Mouse (Mus musculus) gastrocnemius, postnatal 14 days (tissue): ENCODE measurements around the gene Sgo2a. TPM values are rescaled to one million over a fixed set of nuclear protein-coding genes. Genes with fewer than 3 reads are reported as not detected.
"Not testable (repeated sequence)": the region's sequence is repeated elsewhere in the genome, so short reads cannot be mapped to it uniquely, and the experiment has no call there.

ENCODE experiments used
- DNase-seq: peaks from one replicate; pipeline ENCODE4 v3.0.0; 2021; ENCODE audit warnings: mixed read lengths
- intact Hi-C: fragments of 180-260 bp; cut with DNase I; formaldehyde crosslinking; loops from one replicate; pipeline ENCODE4 v1.15.1; 2025; ENCODE audit warnings: low total_unique reads
- long read RNA-seq, 2 experiments: library from polyadenylated mRNA; stranded (forward); transcript quantifications; one replicate each; pipeline ENCODE4 v2.0.0; 2021
- total RNA-seq, 2 experiments: library from RNA; stranded (reverse); gene quantifications; 2 replicates each; pipeline ENCODE4 v1.2.3; 2021

Gene Sgo2a
- 1 to 10 TPM; 1.3 to 1.7 TPM for total RNA-seq
- long read RNA-seq, experiment 1 = 0 reads
- long read RNA-seq, experiment 2 = 0 reads

DNA sequence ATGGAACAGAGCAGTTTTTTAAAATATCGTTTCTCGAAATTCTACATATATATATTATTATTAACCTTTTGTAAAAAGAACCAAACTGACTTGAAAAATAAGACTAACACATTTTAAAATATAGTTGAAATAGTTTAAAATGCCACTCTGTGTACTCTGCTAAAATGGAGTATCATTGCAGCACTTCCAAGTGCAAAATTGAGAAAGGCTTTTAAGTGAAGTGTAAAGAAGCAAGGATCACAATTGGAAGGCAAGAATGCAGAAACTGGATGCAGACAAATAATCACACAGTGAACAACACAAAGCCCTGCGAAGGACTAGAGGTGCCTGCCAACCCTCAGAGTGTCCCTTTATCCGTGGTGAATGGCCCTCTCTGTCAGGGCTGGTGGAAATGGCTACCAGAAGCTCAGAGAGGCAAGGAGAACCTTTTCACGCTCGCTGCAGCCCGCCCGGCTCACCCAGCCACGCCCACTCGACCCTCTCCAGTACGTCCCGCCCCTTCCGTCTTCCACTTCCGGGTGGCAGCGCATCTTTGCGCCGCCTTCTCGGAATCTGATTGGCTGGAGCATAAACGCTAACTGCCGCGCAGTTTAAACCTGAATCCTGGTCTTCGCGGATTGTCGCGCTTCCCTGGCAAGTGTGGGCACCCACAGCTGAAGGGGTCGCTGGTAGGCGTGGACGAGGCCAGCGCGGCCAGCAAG is at the start of gene Sgo2a:
Gene Sgo2a, plus strand, starts transcription at position 540 of the 701 bp plus-strand sequence.
- intact Hi-C loops = no loop called here
- peak; percentile 95 for DNase-seq

DNA sequence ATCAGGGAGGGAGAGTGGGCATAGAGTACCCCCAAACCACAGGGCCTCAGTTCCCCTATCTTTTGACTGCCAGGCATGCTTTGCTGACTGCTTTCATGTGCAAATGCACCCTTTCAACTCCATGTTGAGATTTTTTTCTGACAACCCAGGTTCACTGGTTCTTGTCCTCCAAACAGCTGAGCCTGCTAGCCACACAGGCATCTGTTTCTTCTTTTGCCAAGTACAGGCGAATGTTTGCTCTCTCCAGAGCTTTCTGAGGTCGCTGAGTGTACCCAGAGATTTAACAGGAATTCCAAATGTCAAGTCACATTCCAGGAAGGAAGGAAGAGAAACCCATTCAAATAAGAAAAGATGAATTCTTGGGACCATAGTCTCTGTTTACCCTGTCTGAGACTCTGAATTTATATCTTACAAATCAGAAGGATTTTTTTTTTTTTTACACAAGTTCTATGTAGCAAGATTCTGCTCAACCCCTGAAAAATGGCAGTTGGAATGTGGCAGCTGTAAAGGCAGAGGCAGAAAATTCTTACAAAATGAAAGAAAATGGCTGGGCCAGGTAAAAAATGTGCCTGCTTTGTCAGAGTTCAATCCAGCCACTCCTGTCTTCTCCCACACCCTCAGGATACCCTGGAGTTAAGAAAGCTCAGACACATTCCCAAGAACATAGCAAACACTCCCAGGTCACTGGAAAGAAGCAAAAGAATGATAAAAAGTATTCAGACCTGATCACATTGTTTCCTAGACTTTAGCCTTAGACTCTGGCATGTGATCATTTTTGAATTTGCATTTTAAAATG is 48.0 kb upstream of the Sgo2a start:
- DNase-seq = no peak
- intact Hi-C loops = loop anchor here (5.0 kb wide), 1 partner anchor 520 kb away; no protein-coding TSS in a partner anchor

DNA sequence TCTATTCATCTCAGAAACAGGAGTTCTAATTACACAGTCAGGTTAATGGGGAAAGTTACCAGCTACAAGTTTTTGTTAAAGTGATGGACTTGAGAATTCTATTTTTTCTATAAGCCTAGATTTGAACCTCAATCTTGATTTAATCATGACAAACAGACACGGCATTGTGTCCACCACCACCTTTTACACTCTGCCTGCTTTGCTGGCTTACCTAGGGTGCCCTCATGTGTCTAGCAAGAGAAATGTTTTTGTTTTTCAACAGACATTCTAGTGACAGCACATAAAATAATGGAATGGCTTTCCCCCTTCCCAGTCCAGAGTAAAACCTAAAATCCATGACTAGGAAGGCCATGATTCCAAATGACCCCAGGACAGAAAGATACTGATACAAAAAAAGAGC is 46.6 kb upstream of the Sgo2a start:
- intact Hi-C loops = loop anchor here (5.0 kb wide), 1 partner anchor 522 kb away; no protein-coding TSS in a partner anchor
- DNase-seq = no peak

DNA sequence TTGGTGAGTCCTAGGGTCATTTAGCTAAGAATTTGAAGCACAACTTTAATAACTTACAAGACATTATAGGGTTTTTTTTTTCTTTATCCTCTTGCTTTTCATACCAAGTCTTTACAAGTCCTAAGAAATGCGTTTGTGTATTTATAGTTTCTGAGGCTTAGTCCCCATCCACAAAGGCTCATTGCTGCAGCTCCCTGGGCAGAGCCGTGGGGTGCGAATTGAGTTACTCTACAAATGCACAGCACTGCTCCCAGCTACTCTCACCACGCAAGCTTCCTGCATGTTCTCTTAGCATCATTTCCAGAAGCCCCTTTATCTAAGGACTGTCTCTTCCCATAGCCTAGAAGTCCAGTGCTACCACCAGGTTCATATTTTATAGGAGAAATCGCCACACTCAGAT is 46.1 kb upstream of the Sgo2a start:
- DNase-seq = no peak
- intact Hi-C loops = loop anchor here (5.0 kb wide), 1 partner anchor 522 kb away; no protein-coding TSS in a partner anchor

DNA sequence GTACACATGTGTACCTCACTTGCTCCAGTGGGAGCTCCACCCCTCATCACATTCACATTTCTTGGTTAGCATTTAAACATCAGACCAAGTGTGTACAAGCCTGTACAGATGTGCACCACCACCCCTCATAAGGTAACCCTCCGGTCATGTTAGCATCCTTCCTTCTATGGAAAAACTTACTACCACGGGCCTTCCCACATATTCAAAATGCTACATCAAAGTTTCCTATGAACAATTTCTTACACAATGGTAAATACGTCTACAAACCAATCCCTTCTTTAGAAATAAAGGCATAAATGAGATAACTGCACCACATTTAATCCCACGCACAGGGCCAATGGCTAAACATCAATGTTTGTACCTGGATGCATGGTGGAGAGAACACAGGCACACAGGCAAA is 43.3 kb upstream of the Sgo2a start:
- DNase-seq = no peak
- intact Hi-C loops = no loop called here

DNA sequence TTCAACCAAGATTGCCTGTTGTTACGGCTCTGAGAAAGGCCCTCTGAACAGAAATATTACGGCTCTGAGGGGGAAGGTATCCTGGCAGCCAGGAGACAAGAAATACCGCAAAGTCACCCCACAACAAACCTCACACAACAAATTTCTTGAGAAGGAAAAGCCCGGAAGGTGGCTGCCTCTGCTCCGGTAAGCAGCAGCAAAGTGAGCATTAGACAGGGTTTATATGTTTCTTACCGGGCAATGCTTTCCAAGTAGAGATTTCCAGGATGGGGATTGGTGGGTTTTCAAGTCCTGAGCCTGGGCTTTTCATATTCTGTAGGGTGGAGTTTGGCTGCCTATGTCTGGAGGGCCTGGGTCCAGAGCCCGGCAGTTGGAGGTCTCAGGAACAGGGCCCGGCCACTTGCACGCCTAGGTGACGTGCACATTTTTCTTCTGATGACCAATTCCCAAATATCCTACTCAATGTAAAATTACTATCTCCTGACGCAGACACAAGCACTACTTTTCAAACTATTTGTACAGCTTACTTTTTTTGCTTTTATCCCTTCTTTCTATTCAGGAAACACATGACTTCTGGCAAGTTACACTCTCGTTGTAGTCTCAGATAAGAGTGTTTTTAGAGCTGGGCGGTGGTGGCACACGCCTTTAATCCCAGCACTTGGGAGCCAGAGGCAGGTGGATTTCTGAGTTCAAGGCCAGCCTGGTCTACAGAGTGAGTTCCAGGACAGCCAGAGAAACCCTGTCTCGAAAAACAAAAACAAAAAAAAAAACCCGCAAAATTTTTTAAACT is 42.0 kb upstream of the Sgo2a start:
- no peak for DNase-seq
- intact Hi-C loops = no loop called here

DNA sequence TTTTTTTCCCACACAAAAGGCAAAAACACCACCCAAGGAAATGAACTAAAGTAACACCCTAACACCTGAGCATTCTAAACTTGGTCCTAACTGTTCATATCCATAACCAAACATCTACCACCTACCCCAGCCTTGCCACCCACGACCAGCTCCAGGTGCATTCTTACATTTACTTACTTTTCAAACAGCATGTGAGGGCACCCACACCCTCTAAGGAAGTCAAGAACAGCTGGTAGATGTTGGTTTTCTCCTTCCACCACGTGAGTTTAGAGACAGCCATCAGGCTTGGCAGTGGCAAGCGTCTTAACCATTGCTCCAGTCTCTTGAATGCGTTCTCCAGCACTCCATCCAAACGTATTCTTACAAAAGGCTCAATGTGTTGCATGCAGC is 41.4 kb upstream of the Sgo2a start:
- DNase-seq = no peak
- intact Hi-C loops = no loop called here

DNA sequence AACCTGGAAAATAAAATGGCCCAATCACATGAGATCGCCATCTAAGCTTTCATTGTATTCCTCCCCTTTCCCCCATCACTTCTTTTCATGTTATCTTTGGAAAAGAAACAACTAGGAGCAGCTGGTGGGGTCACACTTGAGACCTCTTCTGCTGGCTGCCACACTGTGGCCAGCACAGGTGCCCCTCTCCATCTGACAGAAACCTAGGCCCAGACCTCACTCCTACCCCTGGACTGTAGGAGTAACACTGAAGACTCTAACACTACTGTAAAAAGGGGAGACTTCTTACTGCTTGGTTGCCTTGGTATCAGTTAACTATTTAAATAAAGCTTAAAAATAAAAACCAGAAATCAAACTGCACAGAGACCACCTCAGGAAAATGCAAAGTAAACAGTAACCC is 40.0 kb upstream of the Sgo2a start:
- no peak for DNase-seq
- intact Hi-C loops = no loop called here

DNA sequence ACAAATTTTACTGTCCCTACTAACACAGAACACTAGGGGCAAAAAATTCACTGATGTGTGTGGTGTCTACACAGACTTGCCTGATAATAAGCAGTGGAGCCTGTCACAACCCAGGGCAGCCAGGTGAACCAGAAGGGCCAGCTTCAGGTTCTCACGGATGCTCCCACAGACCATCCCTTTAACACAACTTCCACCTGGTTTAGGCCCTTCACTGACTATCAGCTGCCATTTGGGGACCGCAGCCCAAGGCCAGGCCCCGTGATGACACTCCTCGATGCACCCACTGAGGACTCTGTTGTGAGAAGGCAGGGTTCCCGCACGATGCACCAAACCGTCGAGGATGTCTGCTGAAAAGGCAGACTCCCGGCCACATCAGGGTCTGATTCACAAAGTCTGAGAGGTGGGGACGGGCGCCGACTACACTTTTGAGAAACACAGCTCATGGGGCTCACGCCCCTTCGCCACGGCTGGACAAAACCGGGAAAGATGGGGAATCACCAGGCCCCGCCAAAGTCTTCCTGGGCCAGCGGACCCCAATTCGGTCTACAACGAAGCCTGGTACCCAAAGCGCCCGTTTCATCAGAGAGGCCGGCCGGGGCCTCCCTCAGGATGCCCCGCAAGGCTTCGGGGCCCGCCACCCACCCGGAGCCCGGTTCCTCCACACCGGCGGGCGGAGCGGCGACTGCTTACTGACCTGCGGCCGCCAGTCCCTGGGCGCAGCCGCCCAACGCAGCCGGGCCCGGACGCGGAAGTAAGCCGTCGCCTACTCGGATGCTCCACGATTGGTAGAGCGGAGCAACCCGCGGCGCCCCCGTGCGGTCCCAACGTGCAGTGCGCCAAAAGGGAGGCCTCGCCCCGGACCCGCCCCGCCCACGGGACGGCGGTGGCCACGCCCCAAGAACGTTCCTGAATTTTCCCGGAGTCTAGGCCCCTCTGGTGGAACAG is 26.2 kb upstream of the Sgo2a start:
- peak; percentile 96 for DNase-seq
- intact Hi-C loops = no loop called here

DNA sequence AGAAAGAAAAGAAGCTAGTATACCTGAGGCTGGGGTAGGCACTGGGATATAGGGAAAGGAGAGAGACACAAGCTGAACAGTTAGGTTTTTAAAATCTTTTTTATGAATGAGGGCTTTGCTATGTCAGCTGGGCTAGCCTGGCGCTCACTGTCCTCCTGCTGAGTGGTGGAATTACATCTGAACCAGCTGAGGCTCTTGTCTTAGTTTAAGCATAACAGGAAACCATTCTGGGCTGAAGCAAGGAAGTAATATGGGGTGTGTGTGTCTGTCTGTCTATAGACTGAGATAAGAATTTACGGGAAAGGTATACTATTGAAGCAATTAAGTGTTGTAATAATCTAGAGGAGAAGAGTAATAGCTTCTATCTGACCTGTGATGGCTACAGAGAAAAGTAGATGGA is 24.2 kb upstream of the Sgo2a start:
- intact Hi-C loops = no loop called here
- DNase-seq = no peak

DNA sequence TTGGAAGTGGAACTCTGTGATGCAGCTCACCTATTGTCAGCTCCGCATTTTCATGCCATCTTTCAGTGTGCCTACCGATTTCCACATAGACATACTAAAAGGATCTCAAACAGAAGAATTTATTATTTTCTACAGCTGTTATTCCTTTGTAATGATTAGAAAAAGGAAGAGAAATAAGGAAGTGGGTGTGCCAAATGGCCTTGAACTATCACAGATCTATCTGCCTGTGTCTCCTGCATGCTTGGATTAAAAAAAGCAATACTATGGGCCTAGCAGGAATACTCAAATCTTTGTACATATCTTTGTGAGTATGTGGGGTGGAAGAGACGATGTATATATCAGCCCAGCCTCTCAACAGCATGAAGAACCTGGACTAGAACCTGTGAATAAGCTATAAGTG is 18.9 kb upstream of the Sgo2a start:
- DNase-seq = no peak

DNA sequence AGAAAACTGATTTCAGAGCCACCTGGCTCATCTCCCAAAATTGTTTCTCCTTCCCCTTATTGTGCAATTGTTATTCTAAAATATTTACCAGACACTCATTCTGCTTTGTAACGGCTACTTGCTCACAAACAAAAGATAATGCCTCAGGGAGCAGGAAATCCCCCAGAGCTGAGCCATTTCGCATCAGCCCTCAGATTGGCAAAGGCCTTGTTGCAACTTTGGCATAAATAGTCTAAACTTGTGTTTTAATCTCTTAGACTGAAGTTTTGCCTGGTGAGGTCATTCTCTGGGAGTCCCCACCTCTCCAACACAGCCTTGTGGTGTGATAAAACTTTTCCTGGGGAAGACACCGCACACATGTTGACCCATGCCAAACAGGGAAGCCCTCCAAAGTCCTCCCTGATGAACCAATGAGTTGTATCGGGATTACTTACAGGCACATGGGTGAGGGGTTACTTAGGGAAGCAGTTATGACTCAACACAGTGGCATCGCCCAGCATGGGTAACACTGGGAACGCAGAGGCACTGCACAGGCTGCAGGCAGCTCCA is 6.6 kb upstream of the Sgo2a start:
- intact Hi-C loops = no loop called here
- DNase-seq = peak; percentile 8

More for the DNA sequence above, 18.9 kb upstream of the Sgo2a start:
- intact Hi-C loops = no loop called here

DNA sequence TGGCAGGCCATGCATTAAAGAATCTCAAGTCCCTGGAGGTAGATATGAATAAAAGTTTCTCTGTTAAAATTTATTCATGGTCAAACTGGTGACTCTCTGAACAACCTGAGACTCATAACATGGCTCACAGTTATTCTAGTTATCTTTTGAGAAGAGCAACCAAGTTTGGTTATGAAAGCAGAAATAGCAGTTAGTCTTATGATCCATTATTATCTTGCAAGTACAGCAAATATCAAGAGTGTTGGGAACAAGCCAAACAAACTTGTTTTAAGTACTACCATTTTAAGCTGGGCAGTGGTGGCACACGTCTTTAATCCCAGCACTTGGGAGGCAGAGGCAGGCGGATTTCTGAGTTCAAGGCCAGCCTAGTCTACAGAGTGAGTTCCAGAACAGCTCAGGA is 4.5 kb upstream of the Sgo2a start:
- intact Hi-C loops = no loop called here
- DNase-seq = no peak

DNA sequence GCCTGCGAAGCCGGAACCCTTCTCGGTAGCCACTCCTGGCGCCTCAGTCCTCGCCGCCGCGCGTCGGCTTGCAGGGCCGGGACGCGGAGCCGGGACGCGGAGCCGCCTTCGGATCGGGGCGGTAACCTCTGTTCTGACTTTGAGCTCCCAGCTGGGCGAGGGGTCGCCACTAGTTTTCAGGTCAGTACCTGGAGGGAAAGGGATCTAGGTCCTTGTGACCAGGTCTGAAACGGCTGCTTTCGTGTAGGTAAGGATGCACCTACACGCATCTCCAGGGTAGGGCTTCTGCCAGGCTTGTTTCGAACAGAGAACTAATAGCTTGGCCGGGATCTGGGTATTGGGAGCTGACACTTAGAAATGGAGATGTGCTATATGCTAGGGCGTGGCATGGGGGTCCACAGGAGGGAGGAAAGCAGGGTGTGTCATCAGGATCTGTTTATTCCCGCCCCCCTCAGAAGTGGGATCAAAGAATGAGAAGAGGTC is 403 bp downstream of the Sgo2a start:
- intact Hi-C loops = no loop called here
- no peak for DNase-seq

DNA sequence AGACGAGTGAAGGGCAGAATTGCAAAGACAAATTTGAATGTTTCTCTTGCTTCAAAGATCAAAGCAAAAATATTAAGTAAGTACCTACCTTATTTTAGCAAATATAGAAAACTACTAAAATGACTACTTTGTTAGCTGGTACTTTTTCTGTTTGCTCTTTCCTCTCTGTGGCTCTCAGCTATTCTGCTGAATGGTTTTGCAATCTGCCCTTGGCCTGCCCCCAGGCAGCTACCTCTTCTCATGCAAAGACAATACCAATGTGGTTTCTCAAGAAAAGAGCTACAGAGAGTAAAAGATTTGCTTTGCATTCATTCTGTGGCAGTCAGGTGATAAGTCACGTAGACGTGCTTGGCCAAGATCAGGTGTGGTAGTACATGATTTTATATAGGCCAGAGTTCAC is 2.4 kb downstream of the Sgo2a start:
- no peak for DNase-seq
- intact Hi-C loops = no loop called here

DNA sequence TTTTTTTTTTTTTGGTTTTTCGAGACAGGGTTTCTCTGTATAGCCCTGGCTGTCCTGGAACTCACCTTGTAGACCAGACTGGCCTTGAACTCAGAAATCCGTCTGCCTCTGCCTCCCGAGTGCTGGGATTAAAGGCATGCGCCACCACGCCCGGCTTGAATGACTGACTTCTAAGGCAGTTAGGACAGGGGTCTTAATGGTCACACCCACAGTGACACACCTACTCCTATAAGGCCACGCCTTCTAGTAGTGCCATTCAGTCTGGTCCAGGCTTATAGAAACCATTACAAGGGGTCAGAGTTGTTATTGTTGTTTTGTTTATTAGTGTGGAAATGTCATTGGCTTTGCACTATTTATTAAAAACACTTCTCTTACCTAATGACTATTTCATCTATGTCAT is 10.6 kb downstream of the Sgo2a start:
- DNase-seq, intact Hi-C loops: not testable (repeated sequence)

DNA sequence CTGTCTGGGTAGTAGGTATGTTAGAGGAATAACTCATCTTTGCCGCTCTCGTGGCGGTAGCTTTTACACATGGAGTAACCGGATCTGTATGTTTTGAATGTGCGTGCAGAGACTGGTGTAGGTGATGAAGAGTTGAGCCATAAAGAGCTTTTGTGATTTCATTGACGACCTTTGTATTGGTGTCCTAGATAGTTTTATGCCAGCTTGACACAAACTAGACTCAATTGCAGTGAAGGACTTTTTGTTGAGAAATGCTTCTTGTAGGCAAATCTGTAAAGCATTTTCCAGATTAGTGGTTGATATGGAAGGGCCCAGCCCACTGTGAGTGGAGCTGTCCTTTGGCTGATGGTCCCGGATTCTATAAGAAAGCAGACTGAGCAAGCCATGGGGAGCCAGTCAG is 23.1 kb downstream of the Sgo2a start, which contains the start of gene Kctd18:
Gene Kctd18, minus strand, starts transcription at position 101 of the 400 bp plus-strand sequence.
- no peak for DNase-seq
- intact Hi-C loops = no loop called here

DNA sequence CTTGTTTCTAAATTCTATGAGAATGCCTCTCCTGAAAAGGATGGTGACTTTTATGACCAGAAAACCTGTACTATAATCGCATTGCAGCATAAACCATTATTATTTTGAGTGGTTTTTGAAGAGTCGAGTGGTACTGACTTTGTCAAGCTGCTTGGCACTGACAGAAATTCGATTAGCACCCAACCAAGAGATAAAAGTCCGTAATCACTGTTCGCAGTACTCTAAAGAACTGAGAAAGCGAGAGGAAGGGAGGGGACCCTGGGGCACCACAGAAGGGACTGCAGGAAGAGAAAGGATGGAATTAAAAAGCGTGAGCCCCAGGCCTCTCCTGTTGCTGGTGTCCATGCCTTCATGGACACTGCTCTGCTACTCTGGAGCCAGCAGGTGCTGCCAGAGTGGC is 31.9 kb downstream of the Sgo2a start:
- intact Hi-C loops = no loop called here
- DNase-seq = no peak
